Mouse (Mus musculus): ENCODE measurements at regions not wholly inside any gene's neighbourhood (a gene's known extent, or its start where the extent isn't known, plus 50 kb on each side); places are given as distances from the start of the nearest gene placed in this dataset.

DNA sequence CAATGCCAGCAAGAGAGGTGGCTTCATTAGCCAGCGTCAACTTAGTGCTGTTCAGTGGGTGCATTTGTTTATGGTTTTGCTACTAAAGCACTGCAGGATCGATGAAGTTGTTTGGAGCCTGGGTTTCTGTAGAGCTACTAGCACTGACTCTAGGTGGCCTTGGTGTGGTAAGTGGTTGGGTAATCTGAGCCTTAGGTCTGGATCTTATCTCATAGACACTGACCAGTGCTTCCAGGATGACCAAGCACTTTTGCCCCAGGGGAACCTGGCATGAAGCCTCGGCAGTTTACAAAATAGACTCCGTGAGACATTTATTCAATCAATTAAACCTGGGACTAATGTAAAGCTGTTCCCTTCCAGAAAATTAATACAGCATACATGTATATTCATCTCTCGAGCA is 102.8 kb downstream of the Rwdd3 start:
- Histone ChIP-seq H3K4me3 (no peak overlapping the region), H3K79me2 (replicated peaks; ENCODE audit: control insufficient read depth, insufficient read depth, low read length) (no peaks in the 10 kb centered on the region), H3K9ac (ENCODE audit: low read depth, low read length) (no peak overlapping the region), H3K27ac (no peak overlapping the region), H3K4me1 (ENCODE audit: control insufficient read depth, insufficient read depth, low read length) (no peaks in the 10 kb centered on the region), H3K36me3 (ENCODE audit: control insufficient read depth, insufficient read depth, low read length) (no peaks in the 10 kb centered on the region), H3K27me3 (ENCODE audit: control insufficient read depth, insufficient read depth, low read length) (no peaks in the 10 kb centered on the region)
- WGBS: 62% methylated on average over 5 of the region's 5 CpGs
- no peak for TF ChIP-seq POLR2A (IDR thresholded peaks at IDR 0.05; ENCODE audit: insufficient read depth, low read depth, low read length)
- TF ChIP-seq EP300 (IDR thresholded peaks at IDR 0.05; ENCODE audit: insufficient read depth, low read depth, low read length): no peak
- no peak for TF ChIP-seq CTCF (IDR thresholded peaks at IDR 0.05)
- no peak for DNase-seq
- intact Hi-C loops (cut with DNase I): no loop called here

DNA sequence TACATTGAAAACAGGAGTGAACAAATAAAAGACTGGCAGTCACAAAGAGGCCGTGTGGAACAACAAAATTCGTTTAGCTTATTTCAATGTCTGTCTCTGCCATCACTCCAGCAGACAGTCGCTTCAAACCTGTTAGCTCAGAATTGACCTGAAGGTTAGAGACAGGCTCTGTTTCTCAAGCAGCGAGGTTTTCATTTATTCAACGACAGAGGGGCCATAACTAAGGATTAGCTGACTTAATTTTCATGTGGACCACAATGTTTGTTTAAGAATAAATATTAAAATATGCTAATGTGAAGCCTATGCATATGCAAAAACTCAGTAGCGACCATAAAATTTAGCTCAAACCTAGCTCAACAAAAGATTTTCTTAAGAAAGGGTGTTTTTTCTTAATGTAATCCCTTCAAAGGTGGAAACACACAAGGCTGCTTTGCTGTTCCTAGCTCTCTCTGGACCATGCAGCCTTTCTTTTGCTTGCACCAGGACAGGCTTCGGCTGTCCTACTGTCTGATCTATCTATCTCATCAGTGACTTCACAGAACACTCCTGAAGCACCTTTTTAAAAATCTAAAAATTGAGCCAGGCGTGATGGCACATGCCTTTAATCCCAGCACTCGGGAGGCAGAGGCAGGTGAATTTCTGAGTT is 135.5 kb downstream of the Rwdd3 start:
- intact Hi-C loops (cut with DNase I): no loop called here
- Histone ChIP-seq H3K4me1 (ENCODE audit: control insufficient read depth, insufficient read depth, low read length) (no peaks in the 10 kb centered on the region), H3K4me3 (no peak overlapping the region), H3K79me2 (replicated peaks; ENCODE audit: control insufficient read depth, insufficient read depth, low read length) (no peaks in the 10 kb centered on the region), H3K27me3 (ENCODE audit: control insufficient read depth, insufficient read depth, low read length) (no peaks in the 10 kb centered on the region), H3K9ac (ENCODE audit: low read depth, low read length) (no peak overlapping the region), H3K27ac (no peak overlapping the region), H3K36me3 (ENCODE audit: control insufficient read depth, insufficient read depth, low read length) (no peaks in the 10 kb centered on the region)
- 77% methylated on average over 9 of the region's 9 CpGs for WGBS
- no peak for TF ChIP-seq EP300 (IDR thresholded peaks at IDR 0.05; ENCODE audit: insufficient read depth, low read depth, low read length)
- TF ChIP-seq CTCF (IDR thresholded peaks at IDR 0.05): no peak
- TF ChIP-seq POLR2A (IDR thresholded peaks at IDR 0.05; ENCODE audit: insufficient read depth, low read depth, low read length): no peak
- no peak for DNase-seq

DNA sequence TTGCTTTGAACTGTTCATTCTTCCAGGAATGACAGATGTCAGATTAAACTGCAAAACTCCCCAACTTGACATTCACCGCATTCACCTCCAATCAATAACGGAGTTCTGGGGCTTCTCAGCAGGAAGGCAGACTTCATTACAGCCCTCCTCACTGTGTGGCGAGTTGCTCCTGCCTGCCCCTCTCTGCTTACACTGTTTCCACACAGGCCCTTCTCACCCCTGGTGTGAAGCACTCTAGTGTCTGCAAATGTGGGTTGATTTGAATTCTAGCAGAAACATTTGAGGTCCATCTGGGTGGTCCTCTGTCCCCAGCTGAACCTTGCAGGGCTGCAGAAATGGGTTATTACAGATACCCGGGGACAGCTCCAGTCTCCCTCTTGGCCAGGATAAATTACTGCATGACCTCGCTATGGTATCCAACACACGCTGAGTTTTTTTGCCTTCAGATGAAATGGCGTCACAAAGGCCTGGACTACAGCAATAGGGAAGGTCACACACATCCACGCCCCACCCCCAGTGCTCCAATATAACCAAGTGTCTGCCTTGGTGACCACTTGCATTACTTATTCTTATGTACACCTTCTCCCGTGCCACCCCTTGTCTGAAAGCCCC is 145.8 kb downstream of the Rwdd3 start:
- Histone ChIP-seq H3K27me3 (ENCODE audit: control insufficient read depth, insufficient read depth, low read length) (no peaks in the 10 kb centered on the region), H3K4me1 (ENCODE audit: control insufficient read depth, insufficient read depth, low read length) (no peaks in the 10 kb centered on the region), H3K4me3 (no peak overlapping the region), H3K79me2 (replicated peaks; ENCODE audit: control insufficient read depth, insufficient read depth, low read length) (no peaks in the 10 kb centered on the region), H3K27ac (no peak overlapping the region), H3K9ac (ENCODE audit: low read depth, low read length) (no peak overlapping the region), H3K36me3 (ENCODE audit: control insufficient read depth, insufficient read depth, low read length) (no peaks in the 10 kb centered on the region)
- DNase-seq: no peak
- no peak for TF ChIP-seq EP300 (IDR thresholded peaks at IDR 0.05; ENCODE audit: insufficient read depth, low read depth, low read length)
- 62% methylated on average over 9 of the region's 9 CpGs for WGBS
- intact Hi-C loops (cut with DNase I): no loop called here

DNA sequence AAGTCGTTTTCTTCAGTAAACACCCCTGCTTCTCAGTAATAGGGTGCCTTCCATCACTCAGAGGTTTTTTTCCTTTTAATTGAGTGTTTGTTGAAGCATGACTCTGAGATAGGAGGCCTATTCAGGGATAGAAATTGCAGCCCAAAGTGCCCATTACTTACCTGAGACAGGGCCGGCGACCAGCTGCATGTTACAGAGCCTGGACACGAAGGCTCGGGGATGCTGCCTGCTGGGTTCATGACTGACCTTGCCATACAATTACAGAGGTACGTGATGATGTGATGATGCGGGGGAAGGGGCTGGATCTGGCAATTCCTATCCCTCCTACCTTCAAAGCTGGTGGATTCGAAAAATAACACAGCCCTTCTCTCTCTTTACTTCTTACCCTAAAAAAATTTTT is 146.7 kb downstream of the Rwdd3 start:
- Histone ChIP-seq H3K79me2 (replicated peaks; ENCODE audit: control insufficient read depth, insufficient read depth, low read length) (no peaks in the 10 kb centered on the region), H3K4me3 (no peak overlapping the region), H3K27me3 (ENCODE audit: control insufficient read depth, insufficient read depth, low read length) (no peaks in the 10 kb centered on the region), H3K4me1 (ENCODE audit: control insufficient read depth, insufficient read depth, low read length) (no peaks in the 10 kb centered on the region), H3K9ac (ENCODE audit: low read depth, low read length) (no peak overlapping the region), H3K36me3 (ENCODE audit: control insufficient read depth, insufficient read depth, low read length) (no peaks in the 10 kb centered on the region), H3K27ac (no peak overlapping the region)
- intact Hi-C loops (cut with DNase I): no loop called here
- 71% methylated on average over 8 of the region's 8 CpGs for WGBS
- TF ChIP-seq CTCF (IDR thresholded peaks at IDR 0.05) (no peak), EP300 (IDR thresholded peaks at IDR 0.05; ENCODE audit: insufficient read depth, low read depth, low read length) (no peak), POLR2A (IDR thresholded peaks at IDR 0.05; ENCODE audit: insufficient read depth, low read depth, low read length) (no peak)
- no peak for DNase-seq

DNA sequence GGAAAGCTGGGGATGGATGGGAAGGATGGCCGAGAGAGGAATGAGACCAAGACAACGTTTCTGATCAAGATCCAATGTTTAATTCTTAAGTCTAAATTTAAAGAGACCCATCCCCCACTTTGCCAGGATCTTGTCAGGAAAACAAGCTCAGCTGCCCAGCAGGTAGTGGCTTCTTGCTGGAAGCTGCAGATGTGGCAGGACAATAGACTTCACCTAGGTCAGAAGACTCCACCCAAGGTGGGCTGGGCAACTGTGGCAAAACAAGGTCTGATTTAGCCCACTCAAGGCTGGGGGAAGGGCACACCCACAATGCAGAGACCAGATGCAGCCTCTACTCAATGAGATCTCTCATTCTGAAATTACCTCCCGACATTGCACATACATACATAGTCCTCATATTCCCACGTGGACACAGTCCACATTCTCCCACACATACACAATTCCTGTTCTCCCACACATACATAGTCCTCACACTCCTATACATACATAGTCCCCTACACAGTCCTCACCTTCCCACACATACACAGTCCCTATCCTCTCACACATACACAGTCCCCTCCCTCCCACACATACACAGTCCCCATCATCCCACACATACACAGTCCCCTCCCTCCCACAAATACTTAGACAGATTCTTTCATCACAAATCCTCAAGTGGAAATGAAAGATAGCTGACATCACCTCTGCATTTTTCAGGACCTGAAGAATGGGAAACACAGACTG is 150.2 kb downstream of the Rwdd3 start:
- DNase-seq: no peak
- Histone ChIP-seq H3K4me3 (no peak overlapping the region), H3K4me1 (ENCODE audit: control insufficient read depth, insufficient read depth, low read length) (no peaks in the 10 kb centered on the region), H3K27me3 (ENCODE audit: control insufficient read depth, insufficient read depth, low read length) (no peaks in the 10 kb centered on the region), H3K79me2 (replicated peaks; ENCODE audit: control insufficient read depth, insufficient read depth, low read length) (no peaks in the 10 kb centered on the region), H3K27ac (no peak overlapping the region), H3K36me3 (ENCODE audit: control insufficient read depth, insufficient read depth, low read length) (no peaks in the 10 kb centered on the region), H3K9ac (ENCODE audit: low read depth, low read length) (no peak overlapping the region)
- TF ChIP-seq POLR2A (IDR thresholded peaks at IDR 0.05; ENCODE audit: insufficient read depth, low read depth, low read length) (no peak), CTCF (IDR thresholded peaks at IDR 0.05) (no peak), EP300 (IDR thresholded peaks at IDR 0.05; ENCODE audit: insufficient read depth, low read depth, low read length) (no peak)
- intact Hi-C loops (cut with DNase I): no loop called here
- 63% methylated on average over 4 of the region's 4 CpGs for WGBS

DNA sequence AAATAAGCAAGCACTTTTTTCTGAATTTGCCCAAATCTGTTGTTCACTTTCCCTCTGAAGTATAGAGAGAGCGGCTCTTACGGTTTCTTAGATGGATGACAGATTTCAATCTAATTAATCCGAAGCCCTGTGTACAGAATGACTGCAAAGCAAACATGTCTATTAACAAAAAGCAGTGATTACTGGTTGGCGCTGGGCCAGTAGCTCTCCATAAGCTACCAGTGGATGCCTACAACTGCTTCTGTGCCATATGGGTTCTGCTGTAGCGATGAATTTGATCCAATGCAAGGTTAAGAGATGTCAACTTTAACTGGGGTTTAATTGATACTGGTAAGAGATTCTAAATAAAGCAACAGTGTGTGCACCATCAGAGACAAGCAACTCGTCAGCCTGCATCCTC is 162.3 kb downstream of the Rwdd3 start:
- intact Hi-C loops (cut with DNase I): no loop called here
- TF ChIP-seq EP300 (IDR thresholded peaks at IDR 0.05; ENCODE audit: insufficient read depth, low read depth, low read length) (no peak), POLR2A (IDR thresholded peaks at IDR 0.05; ENCODE audit: insufficient read depth, low read depth, low read length) (no peak), CTCF (IDR thresholded peaks at IDR 0.05) (no peak)
- no peaks in the 10 kb centered on the region for H3K79me2 ChIP-seq (replicated peaks; ENCODE audit: control insufficient read depth, insufficient read depth, low read length)
- no peak overlapping the region for H3K9ac ChIP-seq (ENCODE audit: low read depth, low read length)
- no peaks in the 10 kb centered on the region for H3K27me3 ChIP-seq (ENCODE audit: control insufficient read depth, insufficient read depth, low read length)
- WGBS: 77% methylated on average over 6 of the region's 6 CpGs
- H3K4me3 ChIP-seq: no peak overlapping the region
- H3K4me1 ChIP-seq (ENCODE audit: control insufficient read depth, insufficient read depth, low read length): no peaks in the 10 kb centered on the region
- H3K36me3 ChIP-seq (ENCODE audit: control insufficient read depth, insufficient read depth, low read length): no peaks in the 10 kb centered on the region
- H3K27ac ChIP-seq: no peak overlapping the region
- no peak for DNase-seq
